Mouse (Mus musculus) embryo, embryonic 9.5 days (tissue): Measurements from ENCODE around the gene Dus2.

ENCODE experiments used
- DNase-seq: peaks from one replicate; pipeline ENCODE4 v3.0.0-alpha.2; 2017; ENCODE audit errors: extremely low spot score

Dus2 gene

DNA sequence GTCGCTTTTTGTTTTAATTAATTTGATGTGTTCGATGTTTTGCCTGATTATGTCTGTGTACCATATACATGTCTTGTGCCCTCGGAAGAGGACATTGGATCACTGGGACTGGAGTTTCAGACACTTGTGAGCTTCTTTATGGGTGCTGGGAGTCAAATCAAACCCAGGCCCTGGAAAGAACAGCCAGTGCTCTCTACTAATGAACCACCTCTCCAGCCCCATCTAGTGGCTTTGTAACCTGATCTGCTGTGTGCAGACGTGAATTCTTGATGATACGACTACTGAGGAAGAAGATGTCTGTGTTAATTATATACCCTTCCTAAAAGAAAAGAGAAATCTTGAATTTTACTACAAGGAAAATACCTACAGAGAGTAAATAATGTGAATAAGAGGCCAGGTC, 85.5 kb downstream of the Dus2 start:
- no peak for DNase-seq

GRCm38 (mm10) chr8:106077452-106078067, 86.4 kb downstream of the Dus2 start:
- no peak for DNase-seq

DNA sequence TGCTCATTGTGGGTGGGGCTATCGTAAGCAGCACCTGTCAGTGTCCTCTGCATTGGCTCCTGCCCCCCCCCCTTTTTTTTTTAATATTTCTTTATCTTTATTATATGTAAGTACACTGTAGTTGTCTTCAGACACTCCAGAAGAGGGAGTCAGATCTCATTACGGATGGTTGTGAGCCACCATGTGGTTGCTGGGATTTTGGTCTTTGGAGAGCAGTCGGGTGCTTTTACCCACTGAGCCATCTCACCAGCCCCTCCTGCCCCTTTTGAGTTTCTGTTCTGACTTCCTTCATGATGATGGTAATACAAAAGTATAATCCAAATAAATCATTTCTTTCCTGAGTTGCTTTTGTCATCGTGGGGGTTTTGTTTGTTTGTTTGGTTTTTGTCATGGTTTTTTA, 111.2 kb downstream of the Dus2 start:
- DNase-seq, result no peak
